Mouse (Mus musculus) embryonic fibroblast, embryonic 13.5 days (primary cell): Measurements from ENCODE around the gene Neurl4.

Source experiments
- CTCF ChIP-seq: IDR thresholded peaks from 2 replicates; pipeline ENCODE4 v1.5.1; 2011; ENCODE audit warnings: mild to moderate bottlenecking, control low read depth, low read length, moderate library complexity, borderline replicate concordance; ENCODE audit not compliant: insufficient read depth
- POLR2A ChIP-seq: IDR thresholded peaks from 2 replicates; pipeline ENCODE4 v1.6.1; 2011; ENCODE audit warnings: low read depth, mild to moderate bottlenecking, control low read depth, low read length, moderate library complexity

DNA sequence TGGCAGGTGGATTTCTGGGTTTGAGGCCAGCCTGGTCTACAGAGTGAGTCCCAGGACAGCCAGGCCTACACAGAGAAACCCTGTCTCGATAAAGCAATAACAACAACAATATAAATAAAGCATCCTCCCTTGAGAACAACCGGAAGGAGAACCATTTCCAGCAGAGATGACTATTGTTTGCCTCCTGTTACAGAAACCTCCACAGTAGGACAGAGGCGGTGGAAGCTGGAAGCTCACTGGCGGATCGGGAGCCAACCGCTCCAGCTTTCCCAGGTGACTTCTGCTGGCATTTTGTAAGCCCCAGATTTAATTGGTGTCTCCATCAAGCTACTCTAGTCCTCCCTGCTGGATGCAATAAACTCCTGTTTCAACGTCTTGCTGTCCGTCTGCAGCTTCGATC is 35.3 kb upstream of the Neurl4 start:
- TF ChIP-seq CTCF: no peak
- no peak for TF ChIP-seq POLR2A
